In genomic region chr8:105623679-105624245, GRCm38 (mm10) we compare ENCODE assay signal across 10 mouse cellular contexts. TPM values are rescaled to one million over a fixed set of nuclear protein-coding genes. Genes with fewer than 3 reads are reported as not detected.
A peak's percentile ranks its signal among the peaks of the same experiment; 100 is the strongest.
DNase-seq lines count a peak whose midpoint lies in the region; ATAC-seq and TF ChIP-seq lines count a peak whose summit lies in the region.
"Had no signal": no experiment of that assay in that cellular context is flagged by ENCODE, and none has a peak within 500 bp of the region (broad histone marks: within the 10 kb centered on the region; RNA-seq: fewer than 3 reads in every experiment).

No protein-coding gene starts in this region.

- no peaks in the 10 kb centered on the region for H3K9me3 ChIP-seq in heart, postnatal 0 days (replicated peaks; ENCODE audit: control insufficient read depth, low read length)
- H3K9me3 ChIP-seq in neural tube, embryonic 12.5 days = no peaks in the 10 kb centered on the region
- H3K9me3 ChIP-seq in neural tube, embryonic 15.5 days (replicated peaks) = no peaks in the 10 kb centered on the region
- no peaks in the 10 kb centered on the region for H3K9me3 ChIP-seq in limb, embryonic 12.5 days
- H3K9me3 ChIP-seq in midbrain, embryonic 11.5 days (ENCODE audit: control insufficient read depth, low read length) = no peaks in the 10 kb centered on the region

- H3K4me1 ChIP-seq in heart, postnatal 0 days (ENCODE audit: control insufficient read depth, insufficient read depth) = peaks cover 2% of the 10 kb centered on the region; the same call in 1 of the 2 replicates
- peaks cover 39% of the 10 kb centered on the region for H3K4me1 ChIP-seq in neural tube, embryonic 12.5 days
- peaks cover 21% of the 10 kb centered on the region for H3K4me1 ChIP-seq in neural tube, embryonic 15.5 days
- peaks cover 43% of the 10 kb centered on the region for H3K4me1 ChIP-seq in limb, embryonic 12.5 days (replicated peaks)
- H3K4me1 ChIP-seq in midbrain, embryonic 11.5 days (ENCODE audit: control insufficient read depth, insufficient read depth, low read length) = no peaks in the 10 kb centered on the region

- H3K27ac ChIP-seq in heart, postnatal 0 days (ENCODE audit: low read depth) = peak overlapping the region; percentile 56; the same call in 1 of the 2 replicates
- peak overlapping the region; percentile 17; the same call in 1 of the 2 replicates for H3K27ac ChIP-seq in neural tube, embryonic 12.5 days
- no peak overlapping the region for H3K27ac ChIP-seq in neural tube, embryonic 15.5 days (replicated peaks)
- peak overlapping the region; percentile 88 for H3K27ac ChIP-seq in limb, embryonic 12.5 days
- H3K27ac ChIP-seq in midbrain, embryonic 11.5 days (ENCODE audit: low read depth, low read length) = no peak overlapping the region

- H3K9ac ChIP-seq in heart, postnatal 0 days (replicated peaks; ENCODE audit: low read depth, low read length) = no peak overlapping the region; the same call in 1 of the 2 replicates
- peak overlapping the region; percentile 26; the same call in 1 of the 2 replicates for H3K9ac ChIP-seq in neural tube, embryonic 12.5 days
- H3K9ac ChIP-seq in neural tube, embryonic 15.5 days (replicated peaks) = no peak overlapping the region
- H3K9ac ChIP-seq in limb, embryonic 12.5 days (replicated peaks) = 0 out of 2 replicates have a peak overlapping the region, but pooled peaks have one; percentile 23
- no peak overlapping the region for H3K9ac ChIP-seq in midbrain, embryonic 11.5 days (ENCODE audit: low read length)

- WGBS in heart, postnatal 0 days = 59% methylated on average over 7 of the region's 7 CpGs
- 17% methylated on average over 7 of the region's 7 CpGs for WGBS in neural tube, embryonic 12.5 days
- WGBS in neural tube, embryonic 15.5 days = 15% methylated on average over 7 of the region's 7 CpGs
- WGBS in limb, embryonic 12.5 days = 25% methylated on average over 7 of the region's 7 CpGs
- 59% methylated on average over 7 of the region's 7 CpGs for WGBS in midbrain, embryonic 11.5 days

- H3K4me3 ChIP-seq in heart, postnatal 0 days (ENCODE audit: low read depth, low read length) = no peak overlapping the region
- H3K4me3 ChIP-seq in neural tube, embryonic 12.5 days = no peak overlapping the region
- H3K4me3 ChIP-seq in neural tube, embryonic 15.5 days (replicated peaks) = no peak overlapping the region
- H3K4me3 ChIP-seq in limb, embryonic 12.5 days (replicated peaks) = no peak overlapping the region
- H3K4me3 ChIP-seq in midbrain, embryonic 11.5 days (ENCODE audit: low read depth, low read length) = no peak overlapping the region

- DNase-seq in heart, postnatal 0 days (ENCODE audit: low spot score) = no peak
- DNase-seq in heart, postnatal 4 days = no peak
- DNase-seq in thymus, postnatal 4 days = peak; percentile 59
- no peak for DNase-seq in right cerebral cortex, postnatal 4 days
- DNase-seq in midbrain, embryonic 11.5 days (ENCODE audit: low spot score, missing footprints) = no peak

- peak overlapping the region; percentile 28; the same call in 1 of the 2 replicates for H3K4me2 ChIP-seq in heart, postnatal 0 days (ENCODE audit: low read depth, low read length)
- peak overlapping the region; percentile 16; the same call in 1 of the 2 replicates for H3K4me2 ChIP-seq in neural tube, embryonic 12.5 days (replicated peaks)
- H3K4me2 ChIP-seq in neural tube, embryonic 15.5 days = no peak overlapping the region
- peak overlapping the region; percentile 39 for H3K4me2 ChIP-seq in limb, embryonic 12.5 days
- no peak overlapping the region for H3K4me2 ChIP-seq in midbrain, embryonic 11.5 days

- no peak for ATAC-seq in heart, postnatal 0 days (ENCODE audit: insufficient read depth, low read depth)
- no peak for ATAC-seq in neural tube, embryonic 12.5 days (ENCODE audit: low FRiP score, low read depth)
- no peak for ATAC-seq in neural tube, embryonic 15.5 days (ENCODE audit: low FRiP score)
- no peak for ATAC-seq in limb, embryonic 12.5 days (ENCODE audit: insufficient number of reproducible peaks, insufficient read depth, low FRiP score, low TSS enrichment, low read depth)
- ATAC-seq in midbrain, embryonic 11.5 days (ENCODE audit: low FRiP score) = no peak
- ATAC-seq: Patski had no signal

- peaks cover 56% of the 10 kb centered on the region for H3K36me3 ChIP-seq in heart, postnatal 0 days (replicated peaks; ENCODE audit: control insufficient read depth, insufficient read depth, low read length)
- H3K36me3 ChIP-seq in neural tube, embryonic 12.5 days = peaks cover 39% of the 10 kb centered on the region
- peaks cover 41% of the 10 kb centered on the region for H3K36me3 ChIP-seq in neural tube, embryonic 15.5 days
- peaks cover 36% of the 10 kb centered on the region for H3K36me3 ChIP-seq in limb, embryonic 12.5 days
- H3K36me3 ChIP-seq in midbrain, embryonic 11.5 days (ENCODE audit: control insufficient read depth, insufficient read depth, low read length) = peaks cover 14% of the 10 kb centered on the region

- no peaks in the 10 kb centered on the region for H3K27me3 ChIP-seq in heart, postnatal 0 days (ENCODE audit: control insufficient read depth, insufficient read depth, low read length)
- H3K27me3 ChIP-seq in neural tube, embryonic 12.5 days (replicated peaks) = no peaks in the 10 kb centered on the region
- no peaks in the 10 kb centered on the region for H3K27me3 ChIP-seq in neural tube, embryonic 15.5 days (replicated peaks)
- no peaks in the 10 kb centered on the region for H3K27me3 ChIP-seq in limb, embryonic 12.5 days
- no peaks in the 10 kb centered on the region for H3K27me3 ChIP-seq in midbrain, embryonic 11.5 days (ENCODE audit: control insufficient read depth, insufficient read depth, low read length)
- H3K27me3 ChIP-seq: Patski had no signal

- TF ChIP-seq CTCF in heart, postnatal 0 days (IDR thresholded peaks at IDR 0.05; ENCODE audit: low read depth) = no peak

- no peak for TF ChIP-seq EP300 in heart, postnatal 0 days (IDR thresholded peaks at IDR 0.05; ENCODE audit: low read depth)

RNA-seq across cellular contexts. Expression of gene Ctcf, which starts 12.6 kb away (rescaled TPM):
- 13.7 and 21.3 TPM in 2 replicates for total RNA-seq in heart, postnatal 0 days (2014; rRNA removed; ENCODE audit: low replicate concordance)
- polyA plus RNA-seq in heart, postnatal 0 days (2015; fragmentation: Nextera tagmentation; extraction: Ambion mirVana) = 42.0 and 42.3 TPM in 2 replicates
- 10 to 100 TPM; 59.1 to 63.2 TPM for total RNA-seq in heart, postnatal 4 days (2021)
- polyA plus RNA-seq in neural tube, embryonic 12.5 days (2016; fragmentation: Nextera tagmentation; extraction: Ambion mirVana) = 120 and 127 TPM in 2 replicates
- 87.0 and 113 TPM in 2 replicates for polyA plus RNA-seq in neural tube, embryonic 15.5 days (2015; fragmentation: Nextera tagmentation; extraction: Ambion mirVana)
- 149 and 160 TPM in 2 replicates for polyA plus RNA-seq in limb, embryonic 12.5 days (2016; fragmentation: Nextera tagmentation; extraction: Ambion mirVana)
- 112 and 115 TPM in 2 replicates for polyA plus RNA-seq in midbrain, embryonic 11.5 days (2014; fragmentation: Nextera tagmentation; extraction: Ambion mirVana)

RNA-seq across cellular contexts. Expression of gene Agrp, which starts 13.4 kb away (rescaled TPM):
- not detected in 2 replicates for total RNA-seq in heart, postnatal 0 days (2014; rRNA removed; ENCODE audit: low replicate concordance)
- 0.25 and 0.53 TPM in 2 replicates for polyA plus RNA-seq in heart, postnatal 0 days (2015; fragmentation: Nextera tagmentation; extraction: Ambion mirVana)
- total RNA-seq in heart, postnatal 4 days (2021) = not detected
- polyA plus RNA-seq in neural tube, embryonic 12.5 days (2016; fragmentation: Nextera tagmentation; extraction: Ambion mirVana) = 1.5 and 2.0 TPM in 2 replicates
- polyA plus RNA-seq in neural tube, embryonic 15.5 days (2015; fragmentation: Nextera tagmentation; extraction: Ambion mirVana) = 1.2 and 1.9 TPM in 2 replicates
- 0.97 and 1.4 TPM in 2 replicates for polyA plus RNA-seq in limb, embryonic 12.5 days (2016; fragmentation: Nextera tagmentation; extraction: Ambion mirVana)
- polyA plus RNA-seq in midbrain, embryonic 11.5 days (2014; fragmentation: Nextera tagmentation; extraction: Ambion mirVana) = 0.56 and 0.68 TPM in 2 replicates
- total RNA-seq: heart, adult 18-20 months had no signal

RNA-seq across cellular contexts. Expression of gene Ripor1, which starts 18.7 kb away (rescaled TPM):
- 10.6 and 15.9 TPM in 2 replicates for total RNA-seq in heart, postnatal 0 days (2014; rRNA removed; ENCODE audit: low replicate concordance)
- polyA plus RNA-seq in heart, postnatal 0 days (2015; fragmentation: Nextera tagmentation; extraction: Ambion mirVana) = 21.2 and 22.2 TPM in 2 replicates
- total RNA-seq in heart, postnatal 4 days (2021) = 10 to 100 TPM; 51.1 to 51.5 TPM
- 21.3 and 22.1 TPM in 2 replicates for polyA plus RNA-seq in neural tube, embryonic 12.5 days (2016; fragmentation: Nextera tagmentation; extraction: Ambion mirVana)
- 34.0 and 37.4 TPM in 2 replicates for polyA plus RNA-seq in neural tube, embryonic 15.5 days (2015; fragmentation: Nextera tagmentation; extraction: Ambion mirVana)
- 11.3 and 16.8 TPM in 2 replicates for polyA plus RNA-seq in limb, embryonic 12.5 days (2016; fragmentation: Nextera tagmentation; extraction: Ambion mirVana)
- polyA plus RNA-seq in midbrain, embryonic 11.5 days (2014; fragmentation: Nextera tagmentation; extraction: Ambion mirVana) = 10.5 and 12.9 TPM in 2 replicates

RNA-seq across cellular contexts. Expression of gene Atp6v0d1, which starts 57.9 kb away (rescaled TPM):
- total RNA-seq in heart, postnatal 0 days (2014; rRNA removed; ENCODE audit: low replicate concordance) = 52.1 and 60.8 TPM in 2 replicates
- polyA plus RNA-seq in heart, postnatal 0 days (2015; fragmentation: Nextera tagmentation; extraction: Ambion mirVana) = 57.5 and 58.9 TPM in 2 replicates
- total RNA-seq in heart, postnatal 4 days (2021) = 10 to 100 TPM; 58.2 to 59.5 TPM
- 142 and 143 TPM in 2 replicates for polyA plus RNA-seq in neural tube, embryonic 12.5 days (2016; fragmentation: Nextera tagmentation; extraction: Ambion mirVana)
- polyA plus RNA-seq in neural tube, embryonic 15.5 days (2015; fragmentation: Nextera tagmentation; extraction: Ambion mirVana) = 219 and 243 TPM in 2 replicates
- polyA plus RNA-seq in limb, embryonic 12.5 days (2016; fragmentation: Nextera tagmentation; extraction: Ambion mirVana) = 60.5 and 61.5 TPM in 2 replicates
- 121 and 129 TPM in 2 replicates for polyA plus RNA-seq in midbrain, embryonic 11.5 days (2014; fragmentation: Nextera tagmentation; extraction: Ambion mirVana)

Comparison
In these comparisons a context has a peak if more than half of its experiments do, and no peak if none do; other contexts are left out.
1. H3K27ac ChIP-seq: peak in heart, postnatal 0 days (single experiment), neural tube, embryonic 12.5 days (single experiment) and limb, embryonic 12.5 days (single experiment); none in neural tube, embryonic 15.5 days (single experiment) and midbrain, embryonic 11.5 days (single experiment).
2. H3K4me2 ChIP-seq: peak in heart, postnatal 0 days (single experiment), neural tube, embryonic 12.5 days (single experiment) and limb, embryonic 12.5 days (single experiment); none in neural tube, embryonic 15.5 days (single experiment) and midbrain, embryonic 11.5 days (single experiment).
3. H3K9ac ChIP-seq: peak in neural tube, embryonic 12.5 days (single experiment) and limb, embryonic 12.5 days (single experiment); none in heart, postnatal 0 days (single experiment), neural tube, embryonic 15.5 days (single experiment) and midbrain, embryonic 11.5 days (single experiment).